Mouse (Mus musculus): ENCODE measurements around the gene Nlgn1.

DNA sequence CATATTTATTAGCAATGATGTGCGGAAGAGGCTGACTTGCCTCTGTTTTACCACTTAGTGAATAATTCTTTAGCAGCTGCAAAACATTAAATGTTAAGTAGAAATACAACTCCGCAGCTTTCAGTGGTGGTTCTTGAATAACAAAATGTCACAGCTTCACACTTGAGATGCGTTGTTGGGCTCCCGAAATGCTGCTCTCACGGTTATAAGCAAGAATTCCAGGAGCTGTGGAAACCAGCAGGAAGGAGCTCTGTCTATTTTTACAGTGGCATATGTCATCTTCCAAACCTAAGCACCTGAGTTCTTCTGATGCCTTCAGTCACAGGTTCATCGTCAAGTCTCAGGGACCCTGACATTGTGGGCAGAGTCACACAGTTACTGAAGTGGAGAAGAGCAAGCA lies 556.8 kb downstream of the Nlgn1 start:
- no peak for TF ChIP-seq MAFK (IDR thresholded peaks at IDR 0.05; ENCODE audit: insufficient read depth, low read depth, low read length)
- TF ChIP-seq CHD2 (IDR thresholded peaks at IDR 0.05; ENCODE audit: low read depth, low read length): no peak
- no peak for TF ChIP-seq ZNF384 (IDR thresholded peaks at IDR 0.05; ENCODE audit: low read depth, low read length)
- no peak for TF ChIP-seq ZC3H11A (IDR thresholded peaks at IDR 0.05; ENCODE audit: borderline replicate concordance, low read depth, low read length)
- no peak for TF ChIP-seq HCFC1 (IDR thresholded peaks at IDR 0.05; ENCODE audit: borderline replicate concordance, insufficient read depth, low read length)
